Mouse (Mus musculus) urinary bladder, postnatal 36 days (tissue): ENCODE results near the gene Tfam.
A peak's percentile ranks its signal among the peaks of the same experiment; 100 is the strongest.

ENCODE experiments used
- DNase-seq, 2 experiments: peaks; one replicate each; pipeline ENCODE4 v3.0.0; 2022; ENCODE audit warnings: low spot score in 2 of 2, mixed read lengths in 1 of 2

The Tfam gene

DNA sequence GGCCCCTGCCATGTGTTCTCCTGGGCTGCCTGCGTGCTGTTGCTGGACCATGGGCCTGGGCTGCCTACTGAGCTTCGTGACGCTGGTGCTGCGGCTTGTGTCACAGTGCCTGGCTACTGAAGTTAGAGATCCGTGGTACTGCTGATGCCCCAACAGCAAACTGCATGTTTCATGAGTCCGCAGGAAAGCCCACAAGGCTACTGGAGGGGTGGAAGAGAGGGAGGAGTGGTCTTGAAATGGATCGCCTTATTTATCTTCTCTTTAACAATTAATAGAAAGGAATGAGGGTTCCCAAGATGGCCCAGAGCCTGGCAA, at the start of gene Tfam:
Gene Tfam (minus strand): TSS at position 41 of the 315 bp plus-strand sequence.
- no peak for DNase-seq

GRCm38 (mm10) chr10:71285126-71285580, 47.1 kb upstream of the Tfam start, which contains the start of gene Ube2d1:
TSS of gene Ube2d1 (minus strand) at chr10:71285262.
- peak; percentile 80 to 88 for DNase-seq

- peak in 1 of 2 experiments; percentile 20 for DNase-seq
These were observed 46.5 kb upstream of the Tfam start for GRCm38 (mm10) chr10:71284511-71285125.

DNA sequence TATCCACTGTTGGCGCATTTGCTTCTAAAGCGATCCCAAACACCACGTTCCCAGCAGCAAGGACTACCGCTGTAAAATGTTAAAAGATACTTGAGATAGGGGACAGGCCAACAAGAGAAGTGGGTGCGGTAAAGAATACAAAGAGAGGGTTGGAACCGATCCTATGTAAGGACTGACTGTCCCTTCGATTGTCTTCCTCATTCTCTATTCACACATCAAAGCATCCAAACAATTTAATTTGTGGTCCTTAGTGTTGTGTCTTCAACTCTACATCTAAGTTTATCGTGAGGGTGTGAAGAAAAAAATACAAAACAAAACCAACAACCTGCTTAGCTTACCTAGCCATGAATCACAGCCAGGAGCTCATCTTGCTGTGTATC, 46.0 kb upstream of the Tfam start:
- no peak for DNase-seq

DNA sequence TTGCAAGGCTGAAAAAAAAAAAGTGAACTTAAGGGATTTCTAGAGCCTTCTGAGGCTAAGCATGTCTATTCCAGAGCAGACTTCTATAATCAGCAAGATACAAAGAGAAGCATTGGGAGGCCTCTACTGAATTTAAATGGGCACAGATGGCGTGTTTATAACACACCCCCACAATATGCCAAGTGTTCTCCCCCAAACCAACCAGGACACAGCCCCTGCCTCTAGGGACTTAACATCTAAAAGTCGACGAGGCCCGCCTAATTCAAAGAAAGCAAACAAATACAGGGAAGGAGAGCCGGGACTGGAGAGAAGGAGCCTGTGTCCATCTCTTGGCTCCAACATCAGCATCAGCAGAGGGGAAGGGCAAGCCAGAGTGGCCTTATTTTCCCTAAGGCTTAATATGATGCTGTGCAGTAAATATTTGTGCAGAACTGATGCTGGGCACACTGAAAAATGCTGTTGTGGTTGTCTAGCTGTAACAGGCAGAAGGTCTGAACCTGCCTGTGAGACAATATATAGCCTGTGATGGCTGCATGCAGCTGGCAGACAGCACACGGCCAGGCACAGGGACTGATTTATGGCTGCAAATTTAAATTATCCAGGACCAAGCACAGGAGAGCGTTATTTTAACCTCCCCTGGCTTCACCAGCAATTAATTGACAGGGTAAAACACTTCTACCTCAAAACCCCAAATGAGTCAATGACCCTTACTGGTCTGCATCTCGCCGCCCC, 35.1 kb upstream of the Tfam start:
- DNase-seq = no peak

DNA sequence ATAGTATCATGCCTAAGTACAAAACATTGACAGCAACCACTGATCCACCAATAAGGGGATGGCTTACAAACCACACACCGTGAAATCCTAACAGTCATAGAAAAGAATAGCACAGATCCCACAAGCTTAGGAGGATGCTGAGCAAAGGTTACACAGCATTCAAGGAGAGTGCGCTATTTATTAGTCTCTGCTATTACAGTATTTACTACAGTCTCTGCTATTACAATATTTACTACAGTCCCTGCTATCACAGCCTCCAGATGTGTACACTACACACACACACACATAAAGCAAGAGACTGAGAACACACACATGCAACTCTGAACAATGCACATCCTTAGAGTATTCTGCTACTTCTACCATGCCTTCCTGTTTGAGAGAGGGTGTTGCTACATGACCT, 29.9 kb upstream of the Tfam start:
- DNase-seq = no peak

GRCm38 (mm10) chr10:71267511-71267910, 29.4 kb upstream of the Tfam start:
- no peak for DNase-seq

DNA sequence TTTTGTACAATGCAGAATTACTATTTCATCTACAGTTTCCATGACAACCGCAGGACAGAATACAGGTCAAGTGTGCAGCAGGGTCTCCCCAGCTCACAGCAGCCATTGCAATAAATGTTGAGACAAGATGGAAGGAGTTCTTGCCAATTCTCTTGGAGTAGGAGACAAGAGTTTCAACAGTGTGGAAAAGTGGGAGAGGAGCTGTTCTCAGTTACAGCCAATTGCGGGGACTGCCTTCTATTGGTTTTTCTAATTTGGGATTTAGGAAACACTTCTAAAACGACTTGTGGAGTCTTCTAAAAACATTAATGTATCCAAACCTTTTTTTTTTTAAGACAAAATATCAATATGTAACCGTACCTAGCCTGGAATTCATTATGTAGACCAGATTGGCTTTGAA, 27.0 kb upstream of the Tfam start:
- no peak for DNase-seq

DNA sequence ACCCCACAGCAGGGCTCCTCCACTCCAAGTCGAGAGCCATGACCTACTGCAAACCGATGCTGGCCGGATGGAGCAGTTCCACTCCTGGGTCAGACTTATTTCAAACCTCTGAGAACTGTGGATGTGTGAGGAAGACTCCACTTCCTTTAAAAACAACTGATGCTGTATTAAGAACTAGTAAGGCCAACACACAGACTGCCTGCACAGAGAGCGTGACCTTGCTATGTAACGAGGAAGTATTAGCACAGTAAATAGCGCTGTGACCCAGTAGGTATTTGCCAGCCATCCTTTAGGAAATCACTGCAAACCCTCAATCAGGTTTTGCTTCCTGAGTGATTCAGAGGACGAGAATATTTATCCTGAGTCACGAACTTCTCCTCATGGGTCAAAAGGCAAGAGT, 23.6 kb upstream of the Tfam start:
- DNase-seq = peak in 1 of 2 experiments; percentile 25

GRCm38 (mm10) chr10:71258943-71259342, 20.9 kb upstream of the Tfam start:
- no peak for DNase-seq

DNA sequence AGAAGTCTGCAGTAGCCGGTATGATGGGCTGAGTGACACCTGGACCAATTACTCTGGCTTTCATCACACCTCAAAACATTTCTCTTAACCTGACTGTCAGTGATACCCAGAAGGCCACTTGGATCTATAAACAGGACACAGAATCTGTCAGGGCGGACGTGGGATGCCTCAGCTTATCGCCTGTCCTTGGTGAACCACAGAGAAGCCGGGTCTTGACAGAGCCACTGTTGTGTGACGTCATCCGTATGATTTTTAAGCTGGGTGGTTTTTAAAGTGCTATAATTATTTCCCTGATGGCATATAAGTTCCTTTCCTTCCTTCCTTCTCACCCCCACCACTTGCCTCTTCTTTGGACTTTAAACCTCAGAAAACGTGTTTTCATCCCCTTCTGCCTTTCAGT, 20.4 kb upstream of the Tfam start:
- DNase-seq = no peak

DNA sequence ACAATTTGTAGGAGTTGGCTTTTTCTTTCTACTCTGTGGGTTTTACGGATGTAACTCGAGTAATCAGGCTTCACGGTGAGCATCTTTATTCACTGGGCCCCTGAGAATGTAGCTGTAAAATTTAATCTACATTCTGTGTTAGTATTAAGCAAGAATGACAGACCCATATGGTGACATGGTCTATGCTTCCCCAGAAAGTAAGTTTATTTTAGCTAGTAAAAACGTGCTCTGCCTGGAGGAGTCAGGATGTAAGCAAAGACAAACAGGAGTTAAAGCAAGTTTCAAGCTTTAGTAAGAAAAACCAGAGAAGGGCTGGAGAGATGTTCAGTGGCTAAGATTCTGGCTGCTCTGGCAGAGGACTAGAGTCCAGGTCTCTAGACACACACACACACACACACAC, 15.1 kb upstream of the Tfam start:
- DNase-seq = no peak

- no peak for DNase-seq
These were observed 14.3 kb upstream of the Tfam start for GRCm38 (mm10) chr10:71252421-71252820.

GRCm38 (mm10) chr10:71251846-71252245, 13.8 kb upstream of the Tfam start:
- DNase-seq = no peak

DNA sequence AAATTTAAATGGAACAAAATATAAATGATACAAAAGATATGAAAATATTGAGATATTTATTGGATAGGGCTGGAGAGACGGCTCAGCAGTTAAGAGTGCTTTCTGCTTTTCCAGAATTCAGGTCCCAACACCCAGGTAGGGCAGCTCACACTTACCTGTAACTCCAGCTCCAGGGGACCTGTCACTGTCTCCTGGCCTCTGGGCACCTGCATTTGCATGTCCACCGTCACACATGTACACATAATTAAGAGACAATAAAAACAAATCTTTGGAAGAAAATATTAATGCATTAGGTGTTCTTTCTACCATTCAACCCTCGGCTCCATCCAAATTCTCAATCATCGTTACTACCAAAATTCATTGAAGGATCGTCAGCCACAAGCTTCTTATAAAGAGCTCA, 13.2 kb upstream of the Tfam start:
- no peak for DNase-seq

DNA sequence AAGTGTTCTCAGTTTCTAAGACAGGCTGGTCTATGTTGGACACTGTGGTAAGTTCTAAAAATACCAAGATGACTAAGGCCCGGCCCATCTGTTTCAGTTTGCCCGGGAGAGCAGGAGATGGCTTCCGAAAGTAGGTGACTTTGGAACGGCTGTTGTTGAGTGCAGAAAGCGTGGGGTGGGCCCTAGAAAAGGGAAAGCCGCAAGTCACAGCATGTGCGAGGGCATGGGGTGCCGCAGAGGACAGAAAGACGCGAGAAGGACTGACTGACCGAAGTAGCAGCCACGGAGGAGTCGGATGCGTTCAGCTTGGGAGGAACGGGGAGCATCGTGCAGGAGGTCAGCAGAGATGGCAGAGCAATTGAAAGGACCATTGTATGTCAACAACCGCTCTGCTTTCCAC, 12.4 kb upstream of the Tfam start:
- DNase-seq = no peak

DNA sequence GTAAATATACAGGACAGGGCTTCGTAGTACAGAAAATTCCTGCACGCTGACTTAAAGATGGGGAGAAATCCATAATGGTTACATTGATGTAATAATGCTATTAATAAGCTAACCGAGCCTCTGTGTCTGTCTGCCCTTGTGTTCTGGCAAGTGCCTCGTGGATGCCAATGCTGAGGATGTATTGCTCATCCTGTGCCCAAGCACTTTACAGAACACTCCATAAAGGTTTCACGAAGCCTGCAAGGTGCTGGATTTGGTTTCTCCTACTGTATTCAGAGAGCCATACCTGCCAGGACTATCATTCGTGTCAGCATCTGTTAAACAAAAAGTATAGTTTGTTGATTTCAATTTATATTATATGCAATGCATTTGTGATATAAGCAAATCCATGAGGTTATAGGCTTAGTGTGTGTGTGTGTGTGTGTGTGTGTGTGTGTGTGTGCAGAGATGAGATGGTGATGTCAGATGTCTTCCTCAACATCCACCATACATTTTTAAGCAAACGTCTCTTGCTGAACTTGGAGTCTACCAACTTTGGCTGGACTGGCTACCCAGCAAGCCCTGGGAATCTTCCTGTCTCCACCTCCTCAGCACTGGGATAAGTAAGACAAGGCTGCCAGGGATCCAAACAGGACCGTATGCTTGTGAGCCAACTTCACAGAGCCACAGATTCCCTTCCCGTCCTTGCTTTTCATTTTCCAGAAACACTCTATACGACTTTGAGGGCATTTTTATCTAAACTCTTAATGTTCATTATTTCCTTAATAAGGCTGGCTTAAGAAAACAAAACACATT, 11.2 kb upstream of the Tfam start:
- no peak for DNase-seq

- no peak for DNase-seq
These were observed 8.9 kb upstream of the Tfam start for GRCm38 (mm10) chr10:71246956-71247355.

DNA sequence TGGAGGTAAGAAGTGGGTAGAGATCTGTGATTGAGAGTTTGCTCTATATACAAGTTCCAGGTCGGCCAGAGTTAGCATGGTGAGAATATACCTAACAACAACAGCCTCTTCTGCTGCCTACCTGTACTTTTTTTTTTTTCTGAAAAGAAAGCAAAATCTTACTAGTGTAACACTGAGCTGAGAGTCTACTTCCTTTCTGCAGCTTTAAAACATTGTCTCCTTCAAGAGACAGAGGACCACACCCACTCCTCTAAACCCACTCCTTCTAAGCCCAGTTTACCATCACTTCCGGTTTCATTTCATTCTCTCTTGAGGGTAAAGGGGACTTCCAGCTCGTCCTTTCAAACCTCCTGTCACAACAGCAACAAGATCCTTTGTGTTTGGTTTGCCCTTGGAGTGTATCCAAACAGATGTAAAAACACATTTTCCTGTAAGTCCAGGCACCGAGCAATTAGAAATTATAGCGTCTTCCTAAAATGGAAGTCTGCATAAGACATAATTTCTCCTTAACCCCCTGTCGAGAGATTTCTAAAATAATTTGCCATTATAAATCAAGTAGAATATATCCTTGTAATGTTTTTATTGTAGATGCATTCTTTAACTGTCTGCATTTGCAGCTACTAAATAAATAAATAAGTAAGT, 1.5 kb upstream of the Tfam start:
- DNase-seq = no peak

DNA sequence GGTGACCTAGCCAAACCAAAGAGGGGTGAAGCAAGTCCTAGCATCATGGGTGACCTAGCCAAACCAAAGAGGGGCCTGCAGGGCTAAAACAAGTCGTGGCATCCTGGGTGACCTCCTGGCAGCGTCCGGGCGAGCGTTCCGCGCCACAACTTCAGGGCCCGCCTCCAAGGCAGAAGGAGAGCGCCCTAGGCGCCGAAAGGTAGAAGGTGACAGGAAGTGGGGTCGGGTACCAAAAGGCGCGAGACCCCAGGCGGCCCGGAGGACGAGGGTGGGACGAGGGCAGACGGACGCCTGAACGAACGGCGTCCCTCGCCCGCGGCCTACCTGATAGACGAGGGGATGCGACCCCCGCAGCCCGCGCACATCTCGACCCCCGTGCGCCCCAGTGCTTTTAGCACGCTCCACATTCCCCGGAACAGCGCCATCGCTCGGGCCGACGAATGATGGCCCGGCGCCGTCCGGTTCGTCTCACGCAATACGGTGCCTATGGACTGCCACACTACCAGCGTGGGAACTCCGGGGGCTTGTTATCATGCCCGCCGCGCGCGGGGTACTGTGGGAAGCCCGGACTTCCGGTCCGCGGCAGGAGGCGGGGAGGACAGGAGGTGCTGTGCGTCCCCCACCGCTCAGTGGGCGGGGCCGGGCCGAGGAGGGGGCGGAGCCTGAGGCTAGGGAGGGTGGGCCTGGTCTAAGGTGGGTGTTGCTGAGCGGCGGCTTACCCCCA, 402 bp downstream of the Tfam start:
- peak; percentile 89 to 95 for DNase-seq

GRCm38 (mm10) chr10:71234071-71234470, 4.0 kb downstream of the Tfam start:
- DNase-seq = no peak

DNA sequence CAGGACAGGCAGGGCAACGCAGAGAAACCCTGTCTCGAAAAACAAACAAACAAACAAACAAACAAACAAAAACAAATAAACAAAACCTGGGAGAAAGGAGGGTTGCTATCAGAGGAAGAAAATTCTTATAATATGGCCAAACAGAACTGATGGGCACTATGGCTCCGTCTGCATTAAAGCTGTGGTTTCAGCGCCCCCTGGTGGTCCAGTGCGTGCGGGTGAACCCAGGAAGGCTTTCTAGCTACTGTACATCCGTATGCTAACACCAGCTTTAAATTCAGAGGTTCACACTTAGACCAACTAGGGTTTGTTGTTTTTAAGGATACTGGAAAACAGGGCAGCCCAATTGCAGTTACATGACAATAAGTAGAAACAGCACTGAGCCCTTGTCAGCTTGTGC, 12.2 kb downstream of the Tfam start:
- peak; percentile 73 to 80 for DNase-seq
